ENCODE assay signal across 22 mouse cellular contexts in the genomic region with DNA sequence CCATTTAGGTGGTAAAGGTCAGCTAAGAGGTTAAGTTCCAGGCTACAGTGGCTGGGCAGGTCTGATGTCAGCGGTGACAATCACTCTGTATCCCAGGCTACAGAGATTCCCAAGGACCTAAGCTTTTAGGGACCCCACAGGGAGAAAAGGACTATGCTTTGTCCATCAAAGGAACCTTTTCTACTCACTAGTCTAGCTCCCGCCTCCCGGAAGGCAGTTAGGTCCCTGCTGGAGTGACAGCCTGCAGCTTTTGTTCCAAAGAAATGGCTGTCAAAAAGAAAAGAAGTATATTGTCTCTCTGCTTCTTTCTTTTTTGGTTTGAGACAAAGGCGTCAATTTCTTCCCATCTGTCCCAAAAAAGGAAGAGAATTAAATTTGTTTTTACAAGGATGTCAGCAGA. TPM values are rescaled to one million over a fixed set of nuclear protein-coding genes. Genes with fewer than 3 reads are reported as not detected.
DNase-seq lines count a peak whose midpoint lies in the region; ATAC-seq lines count a peak whose summit lies in the region.
"Had no signal": no experiment of that assay in that cellular context is flagged by ENCODE, and none has a peak within 500 bp of the region (broad histone marks: within the 10 kb centered on the region; RNA-seq: fewer than 3 reads in every experiment).

No protein-coding gene starts in this region.

- H3K36me3 ChIP-seq in hindbrain, embryonic 10.5 days = no peaks in the 10 kb centered on the region
- H3K36me3 ChIP-seq in hindbrain, embryonic 14.5 days (replicated peaks; ENCODE audit: control insufficient read depth, insufficient read depth) = no peaks in the 10 kb centered on the region
- no peaks in the 10 kb centered on the region for H3K36me3 ChIP-seq in midbrain, embryonic 11.5 days (ENCODE audit: control insufficient read depth, insufficient read depth, low read length)
- H3K36me3 ChIP-seq in midbrain, embryonic 14.5 days (ENCODE audit: control insufficient read depth, insufficient read depth, low read length) = no peaks in the 10 kb centered on the region
- no peaks in the 10 kb centered on the region for H3K36me3 ChIP-seq in intestine, embryonic 16.5 days (ENCODE audit: control insufficient read depth, insufficient read depth, low read length)
- H3K36me3 ChIP-seq: embryonic facial prominence, embryonic 12.5 days; heart, embryonic 13.5 days; hindbrain, embryonic 15.5 days had no signal

- DNase-seq in embryo, embryonic 11 days = peak; percentile 36
- DNase-seq in embryo, embryonic 10.5 days (ENCODE audit: low spot score) = no peak
- DNase-seq in hindbrain, embryonic 10.5 days (ENCODE audit: low spot score) = no peak
- no peak for DNase-seq in hindbrain, embryonic 14.5 days (ENCODE audit: low spot score)
- DNase-seq in midbrain, embryonic 11.5 days (ENCODE audit: low spot score, missing footprints) = peak; percentile 87
- no peak for DNase-seq in midbrain, embryonic 14.5 days
- DNase-seq in adrenal gland, postnatal 36 days = no peak
- DNase-seq: adrenal gland, postnatal 25 days; cerebellum, adult 11-12 months; cerebellum, adult 9-10 months; cerebellum, postnatal 25 days; gastrocnemius, postnatal 36 days; heart, adult 11 months; heart, postnatal 36 days; kidney, adult 8-10 months had no signal

- no peak for ATAC-seq in hindbrain, embryonic 14.5 days (ENCODE audit: low FRiP score)
- no peak for ATAC-seq in midbrain, embryonic 11.5 days (ENCODE audit: low FRiP score)
- no peak for ATAC-seq in midbrain, embryonic 14.5 days (ENCODE audit: low FRiP score, low TSS enrichment)
- no peak for ATAC-seq in intestine, embryonic 16.5 days
- ATAC-seq: activated CD4-positive, CD25-positive, alpha-beta regulatory T cell, adult 4 months had no signal

- H3K27ac ChIP-seq in hindbrain, embryonic 10.5 days = peak overlapping the region; percentile 72
- no peak overlapping the region for H3K27ac ChIP-seq in hindbrain, embryonic 14.5 days
- no peak overlapping the region for H3K27ac ChIP-seq in midbrain, embryonic 11.5 days (ENCODE audit: low read depth, low read length)
- no peak overlapping the region for H3K27ac ChIP-seq in midbrain, embryonic 14.5 days (replicated peaks; ENCODE audit: low read depth, low read length)
- H3K27ac ChIP-seq in intestine, embryonic 16.5 days (ENCODE audit: low read length) = no peak overlapping the region
- H3K27ac ChIP-seq: embryonic facial prominence, embryonic 12.5 days; heart, embryonic 13.5 days; hindbrain, embryonic 15.5 days had no signal

- peaks cover 44% of the 10 kb centered on the region for H3K27me3 ChIP-seq in hindbrain, embryonic 10.5 days (ENCODE audit: insufficient read depth, poor library complexity, severe bottlenecking)
- H3K27me3 ChIP-seq in hindbrain, embryonic 14.5 days (ENCODE audit: control insufficient read depth, insufficient read depth, low read length) = peaks cover 6% of the 10 kb centered on the region; the same call in 1 of the 2 replicates
- H3K27me3 ChIP-seq in midbrain, embryonic 11.5 days (ENCODE audit: control insufficient read depth, insufficient read depth, low read length) = no peaks in the 10 kb centered on the region
- H3K27me3 ChIP-seq in midbrain, embryonic 14.5 days (ENCODE audit: control insufficient read depth, insufficient read depth, low read length) = no peaks in the 10 kb centered on the region
- H3K27me3 ChIP-seq in intestine, embryonic 16.5 days (replicated peaks; ENCODE audit: control insufficient read depth, insufficient read depth, low read length) = no peaks in the 10 kb centered on the region
- H3K27me3 ChIP-seq: hindbrain, embryonic 15.5 days had no signal

- H3K4me3 ChIP-seq in hindbrain, embryonic 10.5 days = no peak overlapping the region
- H3K4me3 ChIP-seq in hindbrain, embryonic 14.5 days (replicated peaks; ENCODE audit: low read length) = no peak overlapping the region
- H3K4me3 ChIP-seq in midbrain, embryonic 11.5 days (ENCODE audit: low read depth, low read length) = no peak overlapping the region
- no peak overlapping the region for H3K4me3 ChIP-seq in midbrain, embryonic 14.5 days (replicated peaks; ENCODE audit: low read depth, low read length)
- no peak overlapping the region for H3K4me3 ChIP-seq in intestine, embryonic 16.5 days (ENCODE audit: low read length)
- H3K4me3 ChIP-seq: embryonic facial prominence, embryonic 12.5 days; heart, embryonic 13.5 days; hindbrain, embryonic 15.5 days had no signal

- 26% methylated on average over 4 of the region's 4 CpGs for WGBS in hindbrain, embryonic 10.5 days
- WGBS in hindbrain, embryonic 14.5 days = 17% methylated on average over 4 of the region's 4 CpGs
- 19% methylated on average over 4 of the region's 4 CpGs for WGBS in midbrain, embryonic 11.5 days
- 7% methylated on average over 4 of the region's 4 CpGs for WGBS in midbrain, embryonic 14.5 days
- WGBS in intestine, embryonic 16.5 days = 71% methylated on average over 4 of the region's 4 CpGs

- H3K9ac ChIP-seq in hindbrain, embryonic 14.5 days = no peak overlapping the region
- no peak overlapping the region for H3K9ac ChIP-seq in midbrain, embryonic 11.5 days (ENCODE audit: low read length)
- no peak overlapping the region for H3K9ac ChIP-seq in midbrain, embryonic 14.5 days (replicated peaks; ENCODE audit: low read length)
- H3K9ac ChIP-seq in intestine, embryonic 16.5 days (ENCODE audit: low read depth, low read length) = no peak overlapping the region
- H3K9ac ChIP-seq: embryonic facial prominence, embryonic 12.5 days; heart, embryonic 13.5 days; hindbrain, embryonic 15.5 days had no signal

- H3K4me1 ChIP-seq in hindbrain, embryonic 10.5 days (replicated peaks) = peaks cover 42% of the 10 kb centered on the region
- H3K4me1 ChIP-seq in hindbrain, embryonic 14.5 days (replicated peaks; ENCODE audit: control insufficient read depth, insufficient read depth, low read length) = no peaks in the 10 kb centered on the region
- peaks cover 11% of the 10 kb centered on the region for H3K4me1 ChIP-seq in midbrain, embryonic 11.5 days (ENCODE audit: control insufficient read depth, insufficient read depth, low read length)
- 0 out of 2 replicates have a peak, but pooled peaks cover 3% of the 10 kb centered on the region for H3K4me1 ChIP-seq in midbrain, embryonic 14.5 days (ENCODE audit: control insufficient read depth, insufficient read depth, low read length)
- H3K4me1 ChIP-seq in intestine, embryonic 16.5 days (ENCODE audit: control insufficient read depth, insufficient read depth, low read length) = no peaks in the 10 kb centered on the region
- H3K4me1 ChIP-seq: embryonic facial prominence, embryonic 12.5 days had no signal

- H3K9me3 ChIP-seq in hindbrain, embryonic 10.5 days = no peaks in the 10 kb centered on the region
- H3K9me3 ChIP-seq in hindbrain, embryonic 14.5 days (ENCODE audit: control insufficient read depth, low read length) = no peaks in the 10 kb centered on the region
- no peaks in the 10 kb centered on the region for H3K9me3 ChIP-seq in midbrain, embryonic 11.5 days (ENCODE audit: control insufficient read depth, low read length)
- H3K9me3 ChIP-seq in midbrain, embryonic 14.5 days (ENCODE audit: control insufficient read depth, low read length) = no peaks in the 10 kb centered on the region
- no peaks in the 10 kb centered on the region for H3K9me3 ChIP-seq in intestine, embryonic 16.5 days (ENCODE audit: control insufficient read depth, low read length)
- H3K9me3 ChIP-seq: embryonic facial prominence, embryonic 12.5 days; heart, embryonic 13.5 days; hindbrain, embryonic 15.5 days had no signal

- H3K4me2 ChIP-seq in hindbrain, embryonic 14.5 days (replicated peaks) = no peak overlapping the region
- no peak overlapping the region for H3K4me2 ChIP-seq in midbrain, embryonic 11.5 days
- no peak overlapping the region for H3K4me2 ChIP-seq in midbrain, embryonic 14.5 days (ENCODE audit: low read length)
- H3K4me2 ChIP-seq in intestine, embryonic 16.5 days (ENCODE audit: low read depth, low read length) = no peak overlapping the region
- H3K4me2 ChIP-seq: embryonic facial prominence, embryonic 12.5 days; heart, embryonic 13.5 days; hindbrain, embryonic 15.5 days had no signal

RNA-seq across cellular contexts. Expression of a gene that starts 33.1 kb away (rescaled TPM):
- 0.07 and 0.20 TPM in 2 replicates for polyA plus RNA-seq in hindbrain, embryonic 10.5 days (2016; fragmentation: Nextera tagmentation; extraction: Ambion mirVana)
- 0.50 and 0.63 TPM in 2 replicates for polyA plus RNA-seq in hindbrain, embryonic 14.5 days (2014; fragmentation: Nextera tagmentation; extraction: Ambion mirVana)
- 0.04 and 0.08 TPM in 2 replicates for polyA plus RNA-seq in midbrain, embryonic 11.5 days (2014; fragmentation: Nextera tagmentation; extraction: Ambion mirVana)
- polyA plus RNA-seq in midbrain, embryonic 14.5 days (2014; fragmentation: Nextera tagmentation; extraction: Ambion mirVana) = 0.08 and 0.15 TPM in 2 replicates
- under 1 TPM; 0.79 to 0.82 TPM for total RNA-seq in adrenal gland, postnatal 36 days (2021)
- polyA plus RNA-seq in intestine, embryonic 16.5 days (2015; fragmentation: Nextera tagmentation; extraction: Ambion mirVana) = 0.22 and 0.26 TPM in 2 replicates
- total RNA-seq: gastrocnemius, postnatal 36 days; MEL had no signal
- polyA plus RNA-seq: activated CD4-positive, CD25-positive, alpha-beta regulatory T cell, adult 4 months had no signal

RNA-seq across cellular contexts. Expression of a gene that starts 36.1 kb away (rescaled TPM):
- polyA plus RNA-seq in hindbrain, embryonic 10.5 days (2016; fragmentation: Nextera tagmentation; extraction: Ambion mirVana) = 154 and 173 TPM in 2 replicates
- polyA plus RNA-seq in hindbrain, embryonic 14.5 days (2014; fragmentation: Nextera tagmentation; extraction: Ambion mirVana) = 73.3 and 82.9 TPM in 2 replicates
- polyA plus RNA-seq in midbrain, embryonic 11.5 days (2014; fragmentation: Nextera tagmentation; extraction: Ambion mirVana) = 210 and 230 TPM in 2 replicates
- polyA plus RNA-seq in midbrain, embryonic 14.5 days (2014; fragmentation: Nextera tagmentation; extraction: Ambion mirVana) = 88.3 and 116 TPM in 2 replicates
- 10 to 100 TPM; 45.8 to 63.6 TPM for total RNA-seq in adrenal gland, postnatal 36 days (2021)
- polyA plus RNA-seq in intestine, embryonic 16.5 days (2015; fragmentation: Nextera tagmentation; extraction: Ambion mirVana) = 41.5 and 46.8 TPM in 2 replicates

RNA-seq across cellular contexts. Expression of a gene that starts 36.7 kb away (rescaled TPM):
- polyA plus RNA-seq in hindbrain, embryonic 10.5 days (2016; fragmentation: Nextera tagmentation; extraction: Ambion mirVana) = 0.14 TPM in 1 of 2 replicates, not detected in the other
- polyA plus RNA-seq in hindbrain, embryonic 14.5 days (2014; fragmentation: Nextera tagmentation; extraction: Ambion mirVana) = not detected in 2 replicates
- 0.07 TPM in 1 of 2 replicates, not detected in the other for polyA plus RNA-seq in midbrain, embryonic 11.5 days (2014; fragmentation: Nextera tagmentation; extraction: Ambion mirVana)
- not detected in 2 replicates for polyA plus RNA-seq in midbrain, embryonic 14.5 days (2014; fragmentation: Nextera tagmentation; extraction: Ambion mirVana)
- under 1 TPM in 1 of 2 experiments, not detected in 1; 0.36 TPM for total RNA-seq in adrenal gland, postnatal 36 days (2021)
- not detected in 2 replicates for polyA plus RNA-seq in intestine, embryonic 16.5 days (2015; fragmentation: Nextera tagmentation; extraction: Ambion mirVana)
- total RNA-seq: gastrocnemius, postnatal 36 days had no signal
- polyA plus RNA-seq: activated CD4-positive, CD25-positive, alpha-beta regulatory T cell, adult 4 months; C2C12; embryonic facial prominence, embryonic 12.5 days; hindbrain, embryonic 15.5 days had no signal

Comparison
In these comparisons a context has a peak if more than half of its experiments do, and no peak if none do; other contexts are left out.
1. DNase-seq: peak in embryo, embryonic 11 days (single experiment) and midbrain, embryonic 11.5 days (single experiment); none in embryo, embryonic 10.5 days (single experiment), hindbrain, embryonic 10.5 days (single experiment), hindbrain, embryonic 14.5 days (single experiment), midbrain, embryonic 14.5 days (single experiment) and adrenal gland, postnatal 36 days (0 of 2).